Mouse (Mus musculus) left cerebral cortex, postnatal 4 days (tissue): ENCODE measurements around the gene Tpx2. TPM values are rescaled to one million over a fixed set of nuclear protein-coding genes. Genes with fewer than 3 reads are reported as not detected.

Source experiments
- DNase-seq: peaks from one replicate; pipeline ENCODE4 v3.0.0-alpha.2; 2022
- intact Hi-C: fragments of 180-260 bp; cut with DNase I; formaldehyde crosslinking; loops from one replicate; pipeline ENCODE4 v1.15.1; 2025
- total RNA-seq, 2 experiments: library from RNA; stranded (reverse); gene quantifications; 2 replicates each; pipeline ENCODE4 v1.2.3; 2021

The Tpx2 gene
- total RNA-seq, 2 experiments from 2014 or later, result 9.8 to 11.0 TPM

- intact Hi-C loops, result no loop called here
- DNase-seq, result no peak
Measured at GRCm38 (mm10) chr2:152848466-152848865, 702 bp downstream of the Tpx2 start.

- no peak for DNase-seq
- intact Hi-C loops, result no loop called here
Measured at GRCm38 (mm10) chr2:152859501-152859900, 11.7 kb downstream of the Tpx2 start.

- DNase-seq, result no peak
- intact Hi-C loops, result no loop called here
Measured at GRCm38 (mm10) chr2:152861891-152862290, 14.1 kb downstream of the Tpx2 start.

GRCm38 (mm10) chr2:152862638-152863037 is 14.9 kb downstream of the Tpx2 start:
- intact Hi-C loops, result no loop called here
- DNase-seq, result no peak

- no peak for DNase-seq
- intact Hi-C loops, result no loop called here
Measured at GRCm38 (mm10) chr2:152863346-152863745, 15.6 kb downstream of the Tpx2 start.

GRCm38 (mm10) chr2:152878239-152878638 is 30.5 kb downstream of the Tpx2 start:
- DNase-seq, result no peak
- intact Hi-C loops, result no loop called here

GRCm38 (mm10) chr2:152880898-152881297 is 33.1 kb downstream of the Tpx2 start:
- DNase-seq, result no peak
- intact Hi-C loops, result no loop called here

- no peak for DNase-seq
- intact Hi-C loops, result no loop called here
Measured at GRCm38 (mm10) chr2:152884101-152884645, 36.4 kb downstream of the Tpx2 start.

- no peak for DNase-seq
- intact Hi-C loops, result no loop called here
Measured at GRCm38 (mm10) chr2:152887230-152887629, 39.5 kb downstream of the Tpx2 start.

- no peak for DNase-seq
- intact Hi-C loops, result no loop called here
Measured at GRCm38 (mm10) chr2:152888774-152889173, 41.0 kb downstream of the Tpx2 start.

GRCm38 (mm10) chr2:152895834-152896233 is 48.1 kb downstream of the Tpx2 start:
- intact Hi-C loops, result no loop called here
- DNase-seq, result no peak

GRCm38 (mm10) chr2:152896926-152897325 is 49.2 kb downstream of the Tpx2 start:
- no peak for DNase-seq
- intact Hi-C loops, result no loop called here

GRCm38 (mm10) chr2:152899011-152899410 is 51.2 kb downstream of the Tpx2 start:
- intact Hi-C loops, result no loop called here
- DNase-seq, result no peak

- intact Hi-C loops, result no loop called here
Measured at GRCm38 (mm10) chr2:152901296-152901695, 53.5 kb downstream of the Tpx2 start.

GRCm38 (mm10) chr2:152902658-152903057 is 54.9 kb downstream of the Tpx2 start:
- DNase-seq, result peak; percentile 61

More at GRCm38 (mm10) chr2:152901296-152901695, 53.5 kb downstream of the Tpx2 start:
- DNase-seq, result no peak

GRCm38 (mm10) chr2:152903586-152903985 is 55.8 kb downstream of the Tpx2 start:
- intact Hi-C loops, result no loop called here
- no peak for DNase-seq

More at GRCm38 (mm10) chr2:152902658-152903057, 54.9 kb downstream of the Tpx2 start:
- intact Hi-C loops, result no loop called here

GRCm38 (mm10) chr2:152904127-152904643 is 56.4 kb downstream of the Tpx2 start:
- DNase-seq, result no peak
- intact Hi-C loops, result no loop called here

GRCm38 (mm10) chr2:152905036-152905829 is 57.5 kb downstream of the Tpx2 start:
- intact Hi-C loops, result no loop called here
- no peak for DNase-seq

GRCm38 (mm10) chr2:152906274-152907037 is 58.7 kb downstream of the Tpx2 start:
- no peak for DNase-seq
- intact Hi-C loops, result no loop called here

- intact Hi-C loops, result no loop called here
- DNase-seq, result no peak
Measured at GRCm38 (mm10) chr2:152907114-152907943, 59.6 kb downstream of the Tpx2 start.
